Mouse (Mus musculus) hindbrain, embryonic 14.5 days (tissue): ENCODE results near the gene Pdcd2. TPM values are rescaled to one million over a fixed set of nuclear protein-coding genes. Genes with fewer than 3 reads are reported as not detected.
A peak's percentile ranks its signal among the peaks of the same experiment; 100 is the strongest.

ENCODE experiments used
- ATAC-seq: fragments of 200-750 bp; cut with Nextera tagmentation; 2 replicates; pipeline ENCODE4 v1.8.0; 2017; ENCODE audit warnings: moderate number of reproducible peaks, mild to moderate bottlenecking, moderate TSS enrichment, moderate library complexity; ENCODE audit not compliant: low FRiP score
- DNase-seq: peaks from one replicate; pipeline ENCODE4 v3.0.0-alpha.2; 2015; ENCODE audit warnings: low spot score
- H3K27ac ChIP-seq: fragments of 300-500 bp; sonication (generic); 2 replicates; pipeline ENCODE4 v1.5.1; 2014; ENCODE audit warnings: mild to moderate bottlenecking, moderate library complexity
- H3K27me3 ChIP-seq: fragments of 300-500 bp; sonication (generic); 2 replicates; pipeline ENCODE4 v1.6.1; 2014; ENCODE audit warnings: mild to moderate bottlenecking, low read length, mixed read lengths; ENCODE audit not compliant: control insufficient read depth, insufficient read depth
- H3K36me3 ChIP-seq: fragments of 300-500 bp; sonication (generic); replicated peaks from 2 replicates; pipeline ENCODE4 v1.6.1; 2014; ENCODE audit not compliant: control insufficient read depth, insufficient read depth
- H3K4me1 ChIP-seq: fragments of 300-500 bp; sonication (generic); replicated peaks from 2 replicates; pipeline ENCODE4 v1.6.1; 2014; ENCODE audit warnings: antibody characterized with exemption, low read length, mixed read lengths; ENCODE audit not compliant: control insufficient read depth, insufficient read depth
- H3K4me2 ChIP-seq: fragments of 300-500 bp; sonication (generic); replicated peaks from 2 replicates; pipeline ENCODE4 v1.6.1; 2014; ENCODE audit warnings: mild to moderate bottlenecking, moderate library complexity
- H3K4me3 ChIP-seq: fragments of 300-500 bp; sonication (generic); replicated peaks from 2 replicates; pipeline ENCODE4 v1.5.1; 2014; ENCODE audit warnings: mild to moderate bottlenecking, low read length
- H3K9ac ChIP-seq: fragments of 300-500 bp; sonication (generic); 2 replicates; pipeline ENCODE4 v1.6.1; 2014
- H3K9me3 ChIP-seq: fragments of 300-500 bp; sonication (generic); 2 replicates; pipeline ENCODE4 v1.6.1; 2016; ENCODE audit warnings: low read length; ENCODE audit not compliant: control insufficient read depth
- WGBS: fragments of 180-500 bp; shearing (Covaris S2); extraction: QIAGEN DNeasy Blood & Tissue Kit; methylation state at CpG from one replicate; pipeline ENCODE4 v1.1.7; 2014; 5-methylcytosine and 5-hydroxymethylcytosine counted together
- polyA plus RNA-seq: library from polyadenylated mRNA; unstranded; fragments of >200 nt; fragmentation: Nextera tagmentation; extraction: Ambion mirVana; gene quantifications from 2 replicates; pipeline ENCODE4 v1.2.1, GENCODE M21; 2014

The Pdcd2 gene
- polyA plus RNA-seq, 1 experiment from 2014 or later, result 69.6 TPM

GRCm38 (mm10) chr17:15517776-15518175 is 9.3 kb downstream of the Pdcd2 start:
- H3K4me3 ChIP-seq, result no peak overlapping the region
- H3K9me3 ChIP-seq, result peaks cover under 1% of the 10 kb centered on the region; the same call in 1 of the 2 replicates
- no peak overlapping the region for H3K4me2 ChIP-seq
- no peak overlapping the region for H3K9ac ChIP-seq
- DNase-seq (no peak), ATAC-seq (no peak)
- no peak overlapping the region for H3K27ac ChIP-seq
- H3K4me1 ChIP-seq, result no peaks in the 10 kb centered on the region
- 78% methylated on average over 5 of the region's 5 CpGs for WGBS
- peaks cover 99% of the 10 kb centered on the region for H3K36me3 ChIP-seq
- H3K27me3 ChIP-seq, result no peaks in the 10 kb centered on the region

- Histone ChIP-seq H3K27ac (no peak overlapping the region), H3K9ac (no peak overlapping the region), H3K36me3 (peaks cover 97% of the 10 kb centered on the region), H3K4me1 (no peaks in the 10 kb centered on the region), H3K27me3 (no peaks in the 10 kb centered on the region), H3K4me3 (no peak overlapping the region), H3K4me2 (no peak overlapping the region), H3K9me3 (peaks cover 6% of the 10 kb centered on the region; the same call in 1 of the 2 replicates)
- ATAC-seq, result no peak
- WGBS, result 80% methylated on average over 2 of the region's 2 CpGs
- DNase-seq, result no peak
Measured at GRCm38 (mm10) chr17:15510694-15511093, 16.4 kb downstream of the Pdcd2 start.

GRCm38 (mm10) chr17:15499656-15500394 is 27.3 kb downstream of the Pdcd2 start, which contains the start of the genes Psmb1 and Tbp:
Gene Psmb1 (minus strand): TSS chr17:15499751.
Gene Tbp (plus strand): TSS chr17:15499888.
- ATAC-seq (peak; percentile 94), DNase-seq (peak; percentile 99)
- Histone ChIP-seq H3K4me1 (peaks cover 36% of the 10 kb centered on the region), H3K36me3 (peaks cover 31% of the 10 kb centered on the region), H3K27me3 (no peaks in the 10 kb centered on the region), H3K4me3 (peak within 1 kb of the TSS; percentile 90), H3K4me2 (peak within 1 kb of the TSS; percentile 96), H3K27ac (peak within 1 kb of the TSS; percentile 92), H3K9ac (peak within 1 kb of the TSS; percentile 87), H3K9me3 (no peaks in the 10 kb centered on the region)
- WGBS, result under 1% methylated on average over 63 of the region's 63 CpGs

- peaks cover 29% of the 10 kb centered on the region for H3K36me3 ChIP-seq
- no peak for ATAC-seq
- H3K9ac ChIP-seq, result peak overlapping the region; percentile 80; the same call in 1 of the 2 replicates
- WGBS, result 47% methylated on average over 7 of the region's 7 CpGs
- H3K4me2 ChIP-seq, result peak overlapping the region; percentile 96
- peaks cover 36% of the 10 kb centered on the region for H3K4me1 ChIP-seq
- DNase-seq, result no peak
- no peaks in the 10 kb centered on the region for H3K27me3 ChIP-seq
- no peaks in the 10 kb centered on the region for H3K9me3 ChIP-seq
- peak overlapping the region; percentile 92 for H3K27ac ChIP-seq
- peak overlapping the region; percentile 90 for H3K4me3 ChIP-seq
Measured at GRCm38 (mm10) chr17:15498753-15499113, 28.4 kb downstream of the Pdcd2 start.

- peak; percentile 93 for DNase-seq
- WGBS, result under 1% methylated on average over 50 of the region's 50 CpGs
- peaks cover 36% of the 10 kb centered on the region for H3K4me1 ChIP-seq
Measured at GRCm38 (mm10) chr17:15497882-15498752, 29.0 kb downstream of the Pdcd2 start.

GRCm38 (mm10) chr17:15490542-15490941 is 36.6 kb downstream of the Pdcd2 start:
- DNase-seq (no peak), ATAC-seq (no peak)
- H3K4me2 ChIP-seq, result no peak overlapping the region
- H3K9ac ChIP-seq, result no peak overlapping the region
- no peak overlapping the region for H3K27ac ChIP-seq
- H3K36me3 ChIP-seq, result peaks cover 57% of the 10 kb centered on the region
- H3K4me3 ChIP-seq, result no peak overlapping the region
- H3K27me3 ChIP-seq, result no peaks in the 10 kb centered on the region
- no peaks in the 10 kb centered on the region for H3K4me1 ChIP-seq
- WGBS, result 95% methylated on average over 7 of the region's 7 CpGs
- no peaks in the 10 kb centered on the region for H3K9me3 ChIP-seq

More at GRCm38 (mm10) chr17:15497882-15498752, 29.0 kb downstream of the Pdcd2 start:
- peak overlapping the region; percentile 80 for H3K9ac ChIP-seq
- peak; percentile 94 for ATAC-seq
- no peaks in the 10 kb centered on the region for H3K27me3 ChIP-seq
- peak overlapping the region; percentile 92 for H3K27ac ChIP-seq
- peak overlapping the region; percentile 96 for H3K4me2 ChIP-seq
- H3K4me3 ChIP-seq, result peak overlapping the region; percentile 90
- no peaks in the 10 kb centered on the region for H3K9me3 ChIP-seq
- H3K36me3 ChIP-seq, result peaks cover 29% of the 10 kb centered on the region

GRCm38 (mm10) chr17:15472671-15473070 is 54.4 kb downstream of the Pdcd2 start:
- ATAC-seq (no peak), DNase-seq (no peak)
- H3K4me3 ChIP-seq, result no peak overlapping the region
- H3K27me3 ChIP-seq, result no peaks in the 10 kb centered on the region
- H3K4me2 ChIP-seq, result no peak overlapping the region
- H3K27ac ChIP-seq, result no peak overlapping the region
- H3K36me3 ChIP-seq, result peaks cover 84% of the 10 kb centered on the region
- H3K9me3 ChIP-seq, result no peaks in the 10 kb centered on the region
- 91% methylated on average over 4 of the region's 4 CpGs for WGBS
- H3K4me1 ChIP-seq, result no peaks in the 10 kb centered on the region
- no peak overlapping the region for H3K9ac ChIP-seq
